Mouse (Mus musculus): ENCODE data around the gene Meioc.
"Not testable (repeated sequence)": the region's sequence is repeated elsewhere in the genome, so short reads cannot be mapped to it uniquely, and the experiment has no call there.

The Meioc gene

DNA sequence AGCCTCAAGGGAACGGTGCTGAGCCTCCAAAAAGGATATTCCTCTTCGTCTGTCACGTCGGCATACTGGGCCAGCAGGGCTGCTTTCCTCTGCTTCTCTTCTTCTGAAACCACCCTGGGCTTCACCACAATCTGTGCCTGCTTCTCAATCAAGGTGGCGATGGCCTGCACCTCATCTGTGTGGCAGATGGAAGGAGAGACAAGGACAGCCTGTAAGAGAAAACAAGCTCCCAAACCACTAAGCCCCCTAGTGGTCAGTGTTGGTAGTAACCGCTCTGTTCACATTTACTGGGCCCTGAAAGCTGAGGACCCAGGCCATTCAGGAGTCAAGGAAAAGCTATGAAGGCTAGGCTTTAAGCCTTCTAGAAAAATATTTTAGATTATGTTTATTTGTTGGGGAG is 26.6 kb downstream of the Meioc start:
- peak; percentile 56 for DNase-seq

DNA sequence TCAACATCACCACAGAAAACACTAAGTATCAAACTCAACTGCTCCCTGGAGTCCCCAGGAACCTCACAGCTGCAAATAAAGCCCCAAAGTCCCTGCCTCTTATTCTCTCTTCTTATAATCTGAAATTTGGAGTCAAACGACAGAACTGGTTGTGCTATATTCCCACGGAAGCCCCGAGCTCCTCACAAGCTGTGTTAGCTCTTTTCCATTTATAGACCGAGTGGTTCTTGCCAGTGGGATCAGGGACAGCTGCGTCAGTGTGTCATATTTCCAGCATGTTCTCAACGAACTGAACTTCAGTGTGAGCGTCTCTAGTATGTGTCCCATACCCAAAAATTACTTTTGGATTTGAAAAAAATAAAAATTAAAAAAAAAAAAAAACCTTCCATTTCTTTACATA is 31.8 kb downstream of the Meioc start:
- DNase-seq = peak; percentile 14

DNA sequence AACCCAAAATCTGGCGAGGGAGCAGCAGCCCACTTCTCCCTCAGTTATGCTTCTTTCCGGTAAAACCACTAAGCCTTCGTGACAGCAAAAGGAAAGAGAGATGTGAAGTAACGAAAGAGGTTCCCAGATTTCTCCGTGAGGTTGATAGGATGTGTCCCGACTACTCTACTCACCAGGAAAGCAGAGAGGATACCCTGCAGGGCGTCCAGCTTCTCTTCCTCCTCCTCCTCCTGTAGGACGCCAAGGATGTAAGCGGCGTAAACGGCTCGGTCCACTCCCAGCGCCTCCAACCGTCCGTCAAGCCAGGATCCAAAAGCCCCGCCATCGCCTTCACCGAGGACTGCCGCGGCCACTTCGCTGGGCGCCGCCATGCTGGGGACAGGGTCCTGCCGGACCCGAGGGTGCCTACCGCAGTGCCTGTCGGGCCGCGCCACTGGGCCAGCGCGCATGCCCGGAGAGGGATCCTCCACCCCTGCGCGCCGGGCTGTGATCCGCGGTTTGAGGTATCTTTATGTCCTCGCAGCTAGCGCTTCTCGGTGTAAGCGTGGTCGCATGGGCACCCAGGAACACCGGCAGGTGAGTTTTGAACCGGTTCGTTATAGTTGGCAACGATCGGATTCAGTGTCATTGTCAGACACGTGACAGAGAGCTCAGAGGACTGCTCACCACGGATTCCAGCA is 34.0 kb downstream of the Meioc start, which contains the start of gene Ccdc43:
Gene Ccdc43 (minus strand): TSS at position 445 of the 680 bp plus-strand sequence.
- peak; percentile 77 for DNase-seq

DNA sequence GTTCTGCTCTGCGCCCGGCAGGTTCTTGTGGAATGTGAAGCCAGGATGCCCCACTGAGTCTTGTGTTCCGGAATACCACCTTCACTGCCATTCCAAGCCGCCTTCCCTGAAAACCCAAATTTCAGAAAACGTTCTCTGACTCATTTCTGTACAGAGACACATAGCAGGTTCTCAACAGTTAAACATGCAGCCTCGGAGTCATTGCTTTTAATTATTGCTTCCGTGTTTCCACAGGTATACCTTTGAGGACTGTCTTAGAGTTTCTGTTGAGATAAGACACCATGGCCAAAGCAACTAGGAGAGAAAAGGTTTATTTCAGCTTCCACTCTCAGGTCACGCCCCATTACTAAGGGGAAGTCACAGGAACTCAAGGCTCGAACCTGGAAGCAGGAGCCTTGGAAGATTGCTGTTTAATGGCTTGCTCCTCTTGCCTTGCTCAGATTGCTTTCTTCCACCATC is 34.5 kb downstream of the Meioc start:
- no peak for DNase-seq

DNA sequence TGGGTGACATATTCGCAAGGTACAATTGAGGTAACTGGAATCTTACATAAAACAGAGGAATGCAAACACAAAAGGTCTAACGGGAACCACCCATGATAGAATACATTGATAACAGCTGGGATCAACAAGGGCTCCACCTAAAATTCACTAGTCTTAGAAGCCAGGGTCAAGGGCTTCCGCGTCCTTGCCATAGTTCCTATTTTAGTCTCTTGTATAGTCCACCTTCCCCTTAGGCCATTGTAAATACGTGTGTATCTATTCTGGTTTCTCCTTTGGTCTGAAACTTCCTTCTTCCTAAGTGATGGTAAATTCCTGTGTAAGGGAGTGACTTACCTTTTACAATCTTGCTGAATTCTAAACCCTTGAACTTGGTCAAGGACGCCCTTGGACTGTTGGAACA is 38.7 kb downstream of the Meioc start:
- DNase-seq = not testable (repeated sequence)

DNA sequence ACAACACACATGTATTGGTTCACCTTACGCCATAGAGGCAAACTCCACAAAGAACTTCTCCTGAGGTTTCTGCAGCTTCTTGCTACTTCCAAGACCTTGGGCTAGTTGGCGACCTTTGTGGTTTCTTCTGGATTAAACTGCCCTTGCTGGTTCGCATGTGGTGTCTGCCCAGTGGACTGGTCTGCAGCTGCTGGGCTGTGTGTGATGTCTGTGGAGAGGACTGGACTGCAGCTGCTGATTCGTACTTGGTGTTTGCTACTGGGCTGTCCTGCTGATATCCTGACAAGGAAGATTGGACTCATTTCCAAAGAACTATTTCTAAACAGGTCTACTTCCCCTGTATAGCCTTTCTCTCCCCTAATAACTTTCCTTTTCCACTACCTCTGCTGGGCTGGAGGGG is 48.9 kb downstream of the Meioc start:
- no peak for DNase-seq

DNA sequence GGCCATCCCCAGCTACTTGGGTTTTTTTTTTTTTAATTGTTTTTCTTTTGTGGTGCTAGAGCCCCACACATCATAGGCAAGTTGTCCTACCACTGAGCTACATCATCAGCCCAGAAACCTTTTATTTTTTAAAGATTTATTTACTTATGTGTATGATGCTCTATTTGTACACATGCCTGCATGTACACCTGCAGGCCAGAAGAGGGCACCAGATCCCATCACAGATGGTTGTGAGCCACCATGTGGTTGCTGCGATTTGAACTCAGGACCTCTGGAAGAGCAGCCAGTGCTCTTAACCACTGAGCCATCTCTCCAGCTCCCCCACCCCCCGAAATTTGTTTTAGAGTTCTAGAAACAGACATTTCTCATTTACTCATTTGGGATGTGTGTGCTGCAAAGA is 51.1 kb downstream of the Meioc start:
- DNase-seq = not testable (repeated sequence)

DNA sequence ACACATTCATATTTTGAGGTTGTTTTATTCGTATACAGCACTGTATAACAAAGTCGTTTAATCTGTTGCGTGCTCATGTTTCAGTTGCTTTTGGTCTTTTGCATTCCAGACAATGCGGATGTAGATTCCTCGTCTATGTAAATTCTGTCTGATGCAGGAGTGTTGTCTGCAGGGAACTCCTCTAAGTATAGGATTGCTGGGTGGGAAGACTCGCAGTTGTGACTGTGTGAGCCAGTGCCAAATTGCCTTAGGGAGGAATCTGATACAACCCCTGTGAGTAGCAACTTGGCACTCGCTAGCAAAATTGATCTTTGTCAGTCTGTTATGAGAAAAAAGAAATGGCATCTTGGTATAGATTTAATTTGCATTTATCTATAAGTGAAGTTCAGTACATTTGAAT is 52.6 kb downstream of the Meioc start:
- DNase-seq = no peak

DNA sequence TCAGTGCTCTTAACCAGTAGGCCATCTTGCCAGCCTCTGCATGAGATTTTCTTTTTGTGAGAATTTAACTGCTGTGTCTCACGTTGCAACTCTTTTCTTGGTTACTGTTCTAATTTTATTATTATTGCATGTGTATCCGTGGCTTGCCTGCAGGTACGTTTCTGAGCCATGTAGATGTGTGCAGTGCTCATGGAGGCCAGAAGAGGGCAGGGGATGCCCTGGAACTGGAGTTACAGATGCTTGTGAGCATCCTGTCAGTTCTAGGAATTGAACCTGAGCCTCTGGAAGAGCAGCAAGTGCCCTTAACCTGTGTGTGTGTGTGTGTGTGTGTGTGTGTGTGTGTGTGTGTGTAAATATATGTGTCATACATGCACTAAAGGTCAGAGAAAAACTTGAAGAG is 62.1 kb downstream of the Meioc start:
- DNase-seq = no peak

DNA sequence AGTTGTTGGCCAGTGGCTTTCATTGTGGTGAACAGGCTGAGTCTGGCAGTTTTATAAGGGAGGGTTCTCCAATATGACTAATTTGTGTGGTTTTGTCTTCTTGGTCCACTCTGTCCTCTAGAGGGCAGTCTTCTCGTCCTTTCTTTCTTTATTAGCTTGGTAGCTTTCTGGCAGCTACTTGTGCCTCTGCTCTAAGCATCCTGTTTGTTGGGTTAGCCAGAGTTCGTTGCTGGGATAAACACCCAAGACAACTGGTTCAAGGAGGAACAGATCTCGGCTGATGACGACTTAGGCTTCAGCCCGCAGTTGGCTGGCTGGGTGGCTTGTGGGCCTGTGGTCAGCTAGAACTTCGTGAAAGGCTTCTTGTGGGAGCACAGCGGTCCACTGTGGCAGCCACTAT is 65.1 kb downstream of the Meioc start:
- DNase-seq = peak; percentile 38

DNA sequence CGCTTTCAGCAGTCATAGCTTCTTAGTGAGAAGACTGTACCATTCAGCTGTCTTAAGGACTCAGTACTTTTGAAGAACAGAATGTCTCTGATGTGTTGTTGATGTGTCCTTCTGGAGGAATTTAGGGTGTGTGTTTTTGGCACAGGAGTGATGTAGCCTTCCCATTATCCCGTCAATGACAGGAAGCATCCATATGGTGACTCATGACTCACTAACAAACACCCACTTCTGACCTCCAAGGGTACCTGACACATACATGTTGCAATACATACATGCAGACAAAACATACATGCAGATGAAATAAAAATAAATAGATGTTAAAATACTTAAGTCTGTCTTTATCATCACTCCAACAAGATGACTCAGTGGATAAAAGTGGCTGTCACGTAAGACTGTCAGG is 66.3 kb downstream of the Meioc start:
- DNase-seq = no peak

DNA sequence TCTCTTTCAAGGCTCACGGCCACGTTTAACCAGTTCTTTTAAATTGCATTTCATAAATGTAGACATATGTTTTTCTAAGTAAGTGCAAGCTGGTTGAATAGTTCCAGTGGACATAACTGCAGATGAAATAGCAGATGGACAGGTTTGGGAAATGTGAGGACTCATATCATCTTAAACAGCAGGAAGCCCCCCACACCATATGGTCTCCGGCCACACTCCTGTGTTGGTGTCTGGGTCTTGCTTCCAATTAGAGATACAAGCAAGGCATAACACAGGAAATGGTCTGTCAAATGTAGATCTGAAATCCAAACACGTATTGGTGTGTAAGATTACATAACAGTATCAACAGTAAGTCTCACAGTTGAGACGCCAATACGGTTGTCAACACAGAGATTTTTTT is 67.8 kb downstream of the Meioc start:
- no peak for DNase-seq
